Mouse (Mus musculus) spleen, adult 2 months (tissue): ENCODE data around the gene 4632433K11Rik. TPM values are rescaled to one million over a fixed set of nuclear protein-coding genes. Genes with fewer than 3 reads are reported as not detected.

Experiments
- DNase-seq, 2 experiments: peaks; one replicate each; pipeline versions ENCODE4 v3.0.0 to v3.0.0-alpha.2; 2012 to 2021; ENCODE audit warnings: low spot score in 2 of 2, low read depth in 1 of 2
- H3K27ac ChIP-seq: fragments of 200-500 bp; 2 replicates; pipeline ENCODE4 v1.5.1; 2012; ENCODE audit warnings: low read length, inconsistent platforms; ENCODE audit not compliant: insufficient read depth
- H3K27me3 ChIP-seq: fragments of 200-500 bp; 2 replicates; pipeline ENCODE4 v1.6.1; 2012; ENCODE audit warnings: mild to moderate bottlenecking, moderate library complexity, low read length, inconsistent platforms; ENCODE audit not compliant: control insufficient read depth, insufficient read depth
- H3K36me3 ChIP-seq: fragments of 200-500 bp; 2 replicates; pipeline ENCODE4 v1.6.1; 2012; ENCODE audit warnings: mild to moderate bottlenecking, low read length, inconsistent platforms; ENCODE audit not compliant: control insufficient read depth, insufficient read depth
- H3K4me1 ChIP-seq: fragments of 200-500 bp; 2 replicates; pipeline ENCODE4 v1.6.1; 2011; ENCODE audit warnings: inconsistent platforms; ENCODE audit not compliant: control insufficient read depth, insufficient read depth, insufficient read length
- H3K4me3 ChIP-seq: fragments of 200-500 bp; 2 replicates; pipeline ENCODE4 v1.5.1; 2011; ENCODE audit warnings: mild to moderate bottlenecking, inconsistent platforms; ENCODE audit not compliant: insufficient read depth, insufficient read length; ENCODE audit errors: extremely low read depth
- CTCF ChIP-seq: fragments of 200-500 bp; IDR thresholded peaks from 2 replicates; pipeline ENCODE4 v1.5.1; 2011; ENCODE audit warnings: mild to moderate bottlenecking, inconsistent platforms; ENCODE audit not compliant: insufficient read depth, insufficient read length, insufficient replicate concordance; ENCODE audit errors: extremely low read depth
- POLR2A ChIP-seq: fragments of 200-500 bp; IDR thresholded peaks from 2 replicates; pipeline ENCODE4 v1.6.1; 2011; ENCODE audit warnings: low read depth, low read length, inconsistent platforms
- WGBS: fragments of 180-500 bp; shearing (Covaris S2); methylation state at CpG from one replicate; pipeline ENCODE4 v1.1.7; 2018; 5-methylcytosine and 5-hydroxymethylcytosine counted together
- polyA plus RNA-seq: library from polyadenylated mRNA; depleted of rRNA; stranded (reverse); fragments of >200 nt; gene quantifications from 2 replicates; pipeline ENCODE4 v1.2.3, GENCODE M21; 2012; rRNA removed

Gene 4632433K11Rik
- polyA plus RNA-seq, 1 experiment = not detected

- H3K27ac ChIP-seq = peak within 1 kb of the TSS; percentile 90
- peak; percentile 49; the same call in 1 of the 2 replicates for TF ChIP-seq POLR2A
- TF ChIP-seq CTCF = no peak
- peak; percentile 94 to 96 for DNase-seq
- H3K36me3 ChIP-seq = peaks cover 27% of the 10 kb centered on the region
- peak within 1 kb of the TSS; percentile 90 for H3K4me3 ChIP-seq
- under 1% methylated on average over 78 of the region's 81 CpGs for WGBS
- no peaks in the 10 kb centered on the region for H3K27me3 ChIP-seq
- H3K4me1 ChIP-seq = peaks cover 23% of the 10 kb centered on the region; the same call in 1 of the 2 replicates
These were observed 46.3 kb downstream of the 4632433K11Rik start, which contains the start of gene Epn1 for GRCm38 (mm10) chr7:5080010-5080751. Gene Epn1, plus strand, starts transcription at chr7:5080235.

DNA sequence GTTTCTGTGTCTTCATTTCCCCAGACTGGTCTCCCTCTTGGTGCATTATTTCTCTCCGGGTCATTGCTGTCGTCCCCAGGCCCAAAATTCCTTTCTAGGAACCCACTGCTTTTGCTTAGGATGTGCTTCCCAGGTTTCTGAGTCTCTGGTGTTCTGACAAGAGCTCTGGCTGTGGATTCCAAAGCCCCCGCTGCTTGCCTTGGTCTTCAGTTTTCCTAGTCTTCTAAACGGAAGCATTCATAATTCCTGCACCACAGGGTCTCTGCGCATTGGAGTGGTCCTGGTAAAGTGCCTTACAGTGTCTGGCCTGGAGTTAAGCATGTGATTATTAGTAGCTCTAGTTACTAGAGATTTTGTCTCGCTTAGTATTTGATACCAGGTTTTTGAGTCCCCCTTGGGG, 46.9 kb downstream of the 4632433K11Rik start:
- no peaks in the 10 kb centered on the region for H3K27me3 ChIP-seq
- peak overlapping the region; percentile 90 for H3K27ac ChIP-seq
- H3K4me1 ChIP-seq = peaks cover 23% of the 10 kb centered on the region; the same call in 1 of the 2 replicates
- WGBS = 14% methylated on average over 6 of the region's 6 CpGs
- peak overlapping the region; percentile 90 for H3K4me3 ChIP-seq
- no peak for DNase-seq
- H3K36me3 ChIP-seq = peaks cover 23% of the 10 kb centered on the region
- TF ChIP-seq CTCF (no peak), POLR2A (no peak)

- 51% methylated on average over 6 of the region's 6 CpGs for WGBS
- H3K4me3 ChIP-seq = peak overlapping the region; percentile 25
- no peaks in the 10 kb centered on the region for H3K27me3 ChIP-seq
- no peak for DNase-seq
- H3K27ac ChIP-seq = no peak overlapping the region
- H3K4me1 ChIP-seq = peaks cover 23% of the 10 kb centered on the region; the same call in 1 of the 2 replicates
- TF ChIP-seq CTCF (no peak), POLR2A (no peak)
- peaks cover 20% of the 10 kb centered on the region for H3K36me3 ChIP-seq
These were observed 47.3 kb downstream of the 4632433K11Rik start for GRCm38 (mm10) chr7:5081241-5081640.

GRCm38 (mm10) chr7:5081939-5082338, 48.0 kb downstream of the 4632433K11Rik start:
- TF ChIP-seq POLR2A (no peak), CTCF (no peak)
- 95% methylated on average over 2 of the region's 2 CpGs for WGBS

DNA sequence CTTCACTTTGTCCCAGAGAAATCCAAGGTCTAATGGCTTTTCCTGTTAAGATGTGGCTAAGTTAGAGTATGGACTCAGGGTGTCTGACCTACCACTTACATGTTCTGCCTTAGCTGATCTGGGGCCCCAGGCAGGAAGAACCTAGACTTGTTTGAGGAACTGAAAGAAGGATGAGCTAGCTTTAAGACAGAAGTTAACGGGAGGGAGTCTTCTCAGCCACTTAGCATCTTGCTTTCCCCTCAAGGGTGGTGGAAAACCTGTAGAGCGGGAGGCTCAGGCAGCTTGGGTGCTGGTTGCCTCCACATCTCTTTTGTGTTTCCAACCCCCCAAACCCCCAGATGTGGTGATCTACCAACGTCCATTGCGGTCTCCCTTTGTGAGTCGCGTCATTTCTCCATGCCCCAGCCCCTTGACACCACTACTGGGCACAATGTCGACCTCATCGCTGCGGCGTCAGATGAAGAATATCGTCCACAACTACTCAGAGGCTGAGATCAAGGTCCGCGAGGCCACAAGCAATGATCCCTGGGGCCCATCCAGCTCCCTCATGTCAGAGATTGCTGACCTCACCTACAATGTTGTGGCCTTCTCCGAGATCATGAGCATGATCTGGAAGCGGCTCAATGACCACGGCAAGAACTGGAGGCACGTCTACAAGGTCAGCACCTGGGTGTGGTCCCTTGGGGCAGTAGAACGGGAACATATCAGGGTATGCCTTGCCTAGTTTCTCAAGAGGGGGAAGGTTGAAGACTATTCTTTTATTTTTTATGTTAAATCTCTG, 49.6 kb downstream of the 4632433K11Rik start:
- no peak for TF ChIP-seq CTCF
- TF ChIP-seq POLR2A = no peak
- peak overlapping the region; percentile 73 for H3K27ac ChIP-seq
- WGBS = 58% methylated on average over 18 of the region's 18 CpGs
- no peaks in the 10 kb centered on the region for H3K27me3 ChIP-seq
- peak; percentile 55 to 67 for DNase-seq
- H3K4me1 ChIP-seq = peaks cover 23% of the 10 kb centered on the region; the same call in 1 of the 2 replicates
- peaks cover 8% of the 10 kb centered on the region; the same call in 1 of the 2 replicates for H3K36me3 ChIP-seq
- H3K4me3 ChIP-seq = peak overlapping the region; percentile 22

More at GRCm38 (mm10) chr7:5081939-5082338, 48.0 kb downstream of the 4632433K11Rik start:
- Histone ChIP-seq H3K36me3 (peaks cover 13% of the 10 kb centered on the region), H3K4me3 (no peak overlapping the region), H3K27me3 (no peaks in the 10 kb centered on the region), H3K27ac (peak overlapping the region; percentile 63; the same call in 1 of the 2 replicates), H3K4me1 (peaks cover 23% of the 10 kb centered on the region; the same call in 1 of the 2 replicates)
- no peak for DNase-seq

Other genes starting within 250 kb of the 4632433K11Rik start
- gene Tmem238, start 244.5 kb upstream of the 4632433K11Rik start, polyA plus RNA-seq = 17.5 and 34.9 TPM in 2 replicates
- gene Rpl28, start 241.2 kb upstream of the 4632433K11Rik start, polyA plus RNA-seq = 316 and 418 TPM in 2 replicates
- 167 and 175 TPM in 2 replicates for gene Ube2s, start 221.5 kb upstream of the 4632433K11Rik start, polyA plus RNA-seq
- gene Shisa7, start 189.4 kb upstream of the 4632433K11Rik start, polyA plus RNA-seq = 0.16 and 0.23 TPM in 2 replicates
- gene Isoc2b, start 163.9 kb upstream of the 4632433K11Rik start, polyA plus RNA-seq = 7.2 and 12.1 TPM in 2 replicates
- 14.5 and 15.3 TPM in 2 replicates for gene Isoc2a, start 157.0 kb upstream of the 4632433K11Rik start, polyA plus RNA-seq
- 0.08 TPM in 1 of 2 replicates, not detected in the other for gene Gm36210, start 127.6 kb upstream of the 4632433K11Rik start, polyA plus RNA-seq
- gene Zfp628, start 118.9 kb upstream of the 4632433K11Rik start, polyA plus RNA-seq = 19.2 and 26.9 TPM in 2 replicates
- 2.8 and 3.2 TPM in 2 replicates for gene Nat14, start 112.1 kb upstream of the 4632433K11Rik start, polyA plus RNA-seq
- 1.7 and 1.8 TPM in 2 replicates for gene Ssc5d, start 108.3 kb upstream of the 4632433K11Rik start, polyA plus RNA-seq
- 1.9 TPM in 2 replicates for gene Sbk2, start 69.7 kb upstream of the 4632433K11Rik start, polyA plus RNA-seq
- 0.05 and 0.06 TPM in 2 replicates for gene Sbk3, start 63.0 kb upstream of the 4632433K11Rik start, polyA plus RNA-seq
- gene Zfp579, start 38.0 kb upstream of the 4632433K11Rik start, polyA plus RNA-seq = 30.2 and 39.9 TPM in 2 replicates
- gene Zfp524, start 19.7 kb upstream of the 4632433K11Rik start, polyA plus RNA-seq = 24.2 and 32.0 TPM in 2 replicates
- 26.8 and 33.2 TPM in 2 replicates for gene Fiz1, start 19.4 kb upstream of the 4632433K11Rik start, polyA plus RNA-seq
- gene Gm44973, start 18.6 kb upstream of the 4632433K11Rik start, polyA plus RNA-seq = 0.12 TPM in 1 of 2 replicates, not detected in the other
- gene Zfp865, start 13.7 kb upstream of the 4632433K11Rik start, polyA plus RNA-seq = 47.9 and 58.4 TPM in 2 replicates
- gene Ccdc106, start 13.6 kb upstream of the 4632433K11Rik start, polyA plus RNA-seq = 0.43 and 0.54 TPM in 2 replicates
- gene Zfp784, start 4.3 kb downstream of the 4632433K11Rik start, polyA plus RNA-seq = 4.2 and 5.4 TPM in 2 replicates
- 12.7 and 24.9 TPM in 2 replicates for gene Zfp580, start 17.4 kb downstream of the 4632433K11Rik start, polyA plus RNA-seq
- 210 and 216 TPM in 2 replicates for gene U2af2, start 28.0 kb downstream of the 4632433K11Rik start, polyA plus RNA-seq
- 196 and 257 TPM in 2 replicates for gene Epn1, start 46.1 kb downstream of the 4632433K11Rik start, polyA plus RNA-seq
- not detected in 2 replicates for gene Rfpl4, start 82.8 kb downstream of the 4632433K11Rik start, polyA plus RNA-seq
- gene Rasl2-9, start 91.8 kb downstream of the 4632433K11Rik start, polyA plus RNA-seq = 0.21 and 0.43 TPM in 2 replicates
- not detected in 2 replicates for gene Vmn1r55, start 115.6 kb downstream of the 4632433K11Rik start, polyA plus RNA-seq
- gene Vmn1r56, start 162.6 kb downstream of the 4632433K11Rik start, polyA plus RNA-seq = not detected in 2 replicates
- not detected in 2 replicates for gene Vmn1r57, start 184.4 kb downstream of the 4632433K11Rik start, polyA plus RNA-seq